Mouse (Mus musculus): ENCODE measurements around the gene Nop10.

DNA sequence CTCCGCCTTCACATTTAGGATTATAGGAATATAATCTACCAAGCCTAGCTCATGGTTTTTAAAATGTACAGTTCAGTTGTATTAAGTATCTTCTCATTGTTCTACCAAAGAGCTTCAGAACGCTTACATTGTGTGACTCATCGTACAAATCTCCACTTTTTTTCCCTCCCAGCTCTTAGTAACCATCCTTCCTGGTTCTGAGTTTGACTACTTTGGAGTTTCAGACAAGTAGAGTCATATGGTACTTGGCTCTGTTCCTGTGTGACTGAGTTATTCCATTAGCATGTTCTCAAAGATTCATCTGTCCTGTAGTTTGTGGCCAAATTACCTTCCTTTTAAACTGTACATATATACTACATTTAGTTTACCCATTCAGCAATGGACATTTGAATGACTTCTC, 46.9 kb downstream of the Nop10 start:
- no peak for TF ChIP-seq CTCF (IDR thresholded peaks at IDR 0.05; ENCODE audit: borderline replicate concordance, control insufficient read depth, extremely low read depth, insufficient read depth, low read length, poor library complexity)
- no peak for TF ChIP-seq POLR2A (IDR thresholded peaks at IDR 0.05; ENCODE audit: control insufficient read depth, extremely low read depth, insufficient read depth, low read length, poor library complexity)

All from thymus, adult 2 months (tissue).